Mouse (Mus musculus): ENCODE data around the gene Tfb1m. TPM values are rescaled to one million over a fixed set of nuclear protein-coding genes. Genes with fewer than 3 reads are reported as not detected.

Tfb1m gene
- polyA plus RNA-seq, 1 experiment from 2014 or later, result 18.8 TPM

GRCm38 (mm10) chr17:3509841-3510240 is 47.7 kb downstream of the Tfb1m start:
- Histone ChIP-seq H3K27ac (no peak overlapping the region), H3K9ac (replicated peaks) (no peak overlapping the region), H3K27me3 (no peaks in the 10 kb centered on the region), H3K4me1 (replicated peaks) (no peaks in the 10 kb centered on the region), H3K4me3 (replicated peaks) (no peak overlapping the region), H3K9me3 (no peaks in the 10 kb centered on the region), H3K36me3 (peaks cover 32% of the 10 kb centered on the region), H3K4me2 (no peak overlapping the region)
- ATAC-seq (ENCODE audit: insufficient number of reproducible peaks, insufficient read depth, low FRiP score, low TSS enrichment, low read depth), result no peak
- 23% methylated on average over 1 of the region's 1 CpGs for WGBS

- H3K36me3 ChIP-seq, result peaks cover 30% of the 10 kb centered on the region
- WGBS, result 89% methylated on average over 8 of the region's 8 CpGs
Measured at GRCm38 (mm10) chr17:3506508-3506907, 51.1 kb downstream of the Tfb1m start.

GRCm38 (mm10) chr17:3505711-3506110 is 51.9 kb downstream of the Tfb1m start:
- peaks cover 27% of the 10 kb centered on the region for H3K36me3 ChIP-seq

More at GRCm38 (mm10) chr17:3506508-3506907, 51.1 kb downstream of the Tfb1m start:
- Histone ChIP-seq H3K27me3 (no peaks in the 10 kb centered on the region), H3K9ac (replicated peaks) (no peak overlapping the region), H3K4me2 (no peak overlapping the region), H3K4me3 (replicated peaks) (no peak overlapping the region), H3K9me3 (no peaks in the 10 kb centered on the region), H3K4me1 (replicated peaks) (no peaks in the 10 kb centered on the region), H3K27ac (no peak overlapping the region)
- no peak for ATAC-seq (ENCODE audit: insufficient number of reproducible peaks, insufficient read depth, low FRiP score, low TSS enrichment, low read depth)

GRCm38 (mm10) chr17:3500936-3501335 is 56.6 kb downstream of the Tfb1m start:
- H3K9me3 ChIP-seq, result no peaks in the 10 kb centered on the region
- H3K27me3 ChIP-seq, result no peaks in the 10 kb centered on the region
- H3K4me1 ChIP-seq (replicated peaks), result no peaks in the 10 kb centered on the region
- peaks cover 18% of the 10 kb centered on the region for H3K36me3 ChIP-seq
- no peak overlapping the region for H3K4me3 ChIP-seq (replicated peaks)
- H3K27ac ChIP-seq, result no peak overlapping the region
- no peak overlapping the region for H3K4me2 ChIP-seq
- WGBS, result 92% methylated on average over 4 of the region's 4 CpGs
- no peak for ATAC-seq (ENCODE audit: insufficient number of reproducible peaks, insufficient read depth, low FRiP score, low TSS enrichment, low read depth)
- H3K9ac ChIP-seq (replicated peaks), result no peak overlapping the region

More at GRCm38 (mm10) chr17:3505711-3506110, 51.9 kb downstream of the Tfb1m start:
- ATAC-seq (ENCODE audit: insufficient number of reproducible peaks, insufficient read depth, low FRiP score, low TSS enrichment, low read depth), result no peak
- no peak overlapping the region for H3K4me2 ChIP-seq
- H3K4me1 ChIP-seq (replicated peaks), result no peaks in the 10 kb centered on the region
- H3K27me3 ChIP-seq, result no peaks in the 10 kb centered on the region
- H3K9ac ChIP-seq (replicated peaks), result no peak overlapping the region
- no peak overlapping the region for H3K27ac ChIP-seq
- H3K9me3 ChIP-seq, result no peaks in the 10 kb centered on the region
- H3K4me3 ChIP-seq (replicated peaks), result no peak overlapping the region
- WGBS, result 97% methylated on average over 1 of the region's 1 CpGs

- Histone ChIP-seq H3K4me3 (replicated peaks) (no peak overlapping the region), H3K27ac (no peak overlapping the region), H3K27me3 (no peaks in the 10 kb centered on the region), H3K9me3 (no peaks in the 10 kb centered on the region), H3K4me2 (no peak overlapping the region), H3K9ac (replicated peaks) (no peak overlapping the region), H3K4me1 (replicated peaks) (no peaks in the 10 kb centered on the region), H3K36me3 (peaks cover 10% of the 10 kb centered on the region)
- WGBS, result 96% methylated on average over 6 of the region's 6 CpGs
- ATAC-seq (ENCODE audit: insufficient number of reproducible peaks, insufficient read depth, low FRiP score, low TSS enrichment, low read depth), result no peak
Measured at GRCm38 (mm10) chr17:3500076-3500475, 57.5 kb downstream of the Tfb1m start.

GRCm38 (mm10) chr17:3499468-3499867 is 58.1 kb downstream of the Tfb1m start:
- WGBS, result 92% methylated on average over 8 of the region's 8 CpGs
- Histone ChIP-seq H3K27ac (no peak overlapping the region), H3K4me3 (replicated peaks) (no peak overlapping the region), H3K27me3 (no peaks in the 10 kb centered on the region), H3K36me3 (peaks cover 10% of the 10 kb centered on the region), H3K4me1 (replicated peaks) (no peaks in the 10 kb centered on the region), H3K4me2 (no peak overlapping the region), H3K9ac (replicated peaks) (no peak overlapping the region), H3K9me3 (no peaks in the 10 kb centered on the region)
- no peak for ATAC-seq (ENCODE audit: insufficient number of reproducible peaks, insufficient read depth, low FRiP score, low TSS enrichment, low read depth)

GRCm38 (mm10) chr17:3498580-3498979 is 59.0 kb downstream of the Tfb1m start:
- 90% methylated on average over 3 of the region's 3 CpGs for WGBS
- H3K27me3 ChIP-seq, result no peaks in the 10 kb centered on the region
- H3K9me3 ChIP-seq, result no peaks in the 10 kb centered on the region
- H3K27ac ChIP-seq, result no peak overlapping the region
- H3K4me1 ChIP-seq (replicated peaks), result no peaks in the 10 kb centered on the region
- no peak overlapping the region for H3K4me2 ChIP-seq
- H3K9ac ChIP-seq (replicated peaks), result no peak overlapping the region
- no peak for ATAC-seq (ENCODE audit: insufficient number of reproducible peaks, insufficient read depth, low FRiP score, low TSS enrichment, low read depth)
- H3K36me3 ChIP-seq, result peaks cover 7% of the 10 kb centered on the region
- H3K4me3 ChIP-seq (replicated peaks), result no peak overlapping the region

GRCm38 (mm10) chr17:3498086-3498485 is 59.5 kb downstream of the Tfb1m start:
- Histone ChIP-seq H3K27me3 (no peaks in the 10 kb centered on the region), H3K4me1 (replicated peaks) (no peaks in the 10 kb centered on the region), H3K4me3 (replicated peaks) (no peak overlapping the region), H3K9me3 (no peaks in the 10 kb centered on the region), H3K36me3 (peaks cover 4% of the 10 kb centered on the region; the same call in 1 of the 2 replicates), H3K4me2 (no peak overlapping the region), H3K9ac (replicated peaks) (no peak overlapping the region), H3K27ac (no peak overlapping the region)
- no peak for ATAC-seq (ENCODE audit: insufficient number of reproducible peaks, insufficient read depth, low FRiP score, low TSS enrichment, low read depth)
- 31% methylated on average over 3 of the region's 3 CpGs for WGBS

GRCm38 (mm10) chr17:3496080-3496479 is 61.5 kb downstream of the Tfb1m start:
- Histone ChIP-seq H3K9ac (replicated peaks) (no peak overlapping the region), H3K36me3 (no peaks in the 10 kb centered on the region), H3K9me3 (no peaks in the 10 kb centered on the region), H3K27me3 (no peaks in the 10 kb centered on the region), H3K4me3 (replicated peaks) (no peak overlapping the region), H3K4me2 (no peak overlapping the region), H3K27ac (no peak overlapping the region), H3K4me1 (replicated peaks) (no peaks in the 10 kb centered on the region)
- WGBS, result 85% methylated on average over 3 of the region's 3 CpGs
- ATAC-seq (ENCODE audit: insufficient number of reproducible peaks, insufficient read depth, low FRiP score, low TSS enrichment, low read depth), result no peak

GRCm38 (mm10) chr17:3495576-3495975 is 62.0 kb downstream of the Tfb1m start:
- no peak overlapping the region for H3K4me2 ChIP-seq
- H3K9ac ChIP-seq (replicated peaks), result no peak overlapping the region
- H3K27ac ChIP-seq, result no peak overlapping the region
- H3K9me3 ChIP-seq, result no peaks in the 10 kb centered on the region
- 61% methylated on average over 2 of the region's 2 CpGs for WGBS
- no peaks in the 10 kb centered on the region for H3K27me3 ChIP-seq
- no peaks in the 10 kb centered on the region for H3K4me1 ChIP-seq (replicated peaks)
- H3K4me3 ChIP-seq (replicated peaks), result no peak overlapping the region
- no peaks in the 10 kb centered on the region for H3K36me3 ChIP-seq
- no peak for ATAC-seq (ENCODE audit: insufficient number of reproducible peaks, insufficient read depth, low FRiP score, low TSS enrichment, low read depth)

GRCm38 (mm10) chr17:3491667-3492066 is 65.9 kb downstream of the Tfb1m start:
- H3K36me3 ChIP-seq, result peaks cover under 1% of the 10 kb centered on the region; the same call in 1 of the 2 replicates
- no peaks in the 10 kb centered on the region for H3K9me3 ChIP-seq
- H3K4me1 ChIP-seq (replicated peaks), result no peaks in the 10 kb centered on the region
- H3K4me3 ChIP-seq (replicated peaks), result no peak overlapping the region
- no peak overlapping the region for H3K4me2 ChIP-seq
- H3K9ac ChIP-seq (replicated peaks), result no peak overlapping the region
- H3K27me3 ChIP-seq, result no peaks in the 10 kb centered on the region
- no peak for ATAC-seq (ENCODE audit: insufficient number of reproducible peaks, insufficient read depth, low FRiP score, low TSS enrichment, low read depth)
- 86% methylated on average over 6 of the region's 6 CpGs for WGBS
- no peak overlapping the region for H3K27ac ChIP-seq

GRCm38 (mm10) chr17:3491065-3491464 is 66.5 kb downstream of the Tfb1m start:
- no peaks in the 10 kb centered on the region for H3K4me1 ChIP-seq (replicated peaks)
- no peaks in the 10 kb centered on the region for H3K27me3 ChIP-seq
- H3K4me3 ChIP-seq (replicated peaks), result no peak overlapping the region
- H3K4me2 ChIP-seq, result no peak overlapping the region
- H3K9me3 ChIP-seq, result no peaks in the 10 kb centered on the region
- peaks cover 7% of the 10 kb centered on the region for H3K36me3 ChIP-seq
- no peak for ATAC-seq (ENCODE audit: insufficient number of reproducible peaks, insufficient read depth, low FRiP score, low TSS enrichment, low read depth)
- no peak overlapping the region for H3K27ac ChIP-seq
- no peak overlapping the region for H3K9ac ChIP-seq (replicated peaks)
- 66% methylated on average over 5 of the region's 5 CpGs for WGBS
